Mouse (Mus musculus) embryonic fibroblast, embryonic 13.5 days (primary cell): Measurements from ENCODE around the gene Gramd1b.

Source experiments
- CTCF ChIP-seq: IDR thresholded peaks from 2 replicates; pipeline ENCODE4 v1.5.1; 2011; ENCODE audit warnings: mild to moderate bottlenecking, control low read depth, low read length, moderate library complexity, borderline replicate concordance; ENCODE audit not compliant: insufficient read depth
- POLR2A ChIP-seq: IDR thresholded peaks from 2 replicates; pipeline ENCODE4 v1.6.1; 2011; ENCODE audit warnings: low read depth, mild to moderate bottlenecking, control low read depth, low read length, moderate library complexity

DNA sequence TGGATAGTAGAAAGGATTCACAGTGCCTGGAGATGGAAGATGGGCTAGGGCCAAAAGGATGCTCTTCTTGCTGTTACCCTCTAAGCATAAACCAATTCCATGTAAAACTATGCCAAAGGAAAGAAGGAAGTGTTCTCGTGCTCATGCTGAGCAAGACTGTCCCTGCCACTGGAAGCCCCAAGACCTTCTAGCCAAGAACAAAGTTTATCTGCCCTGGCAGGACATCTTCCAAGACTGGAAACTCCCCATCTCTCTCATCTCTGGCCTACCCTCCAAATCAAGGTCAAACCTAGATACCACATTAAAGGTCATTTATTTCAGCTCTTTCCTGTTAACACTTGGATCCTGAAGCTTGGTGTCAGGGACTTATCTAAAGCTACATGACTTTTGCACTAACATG, 236.3 kb downstream of the Gramd1b start:
- TF ChIP-seq CTCF, result no peak
- TF ChIP-seq POLR2A, result no peak
